Mouse (Mus musculus) frontal cortex, postnatal 36 days (tissue): ENCODE measurements at regions not wholly inside any gene's neighbourhood (a gene's known extent, or its start where the extent isn't known, plus 50 kb on each side); places are given as distances from the start of the nearest gene placed in this dataset.
A peak's percentile ranks its signal among the peaks of the same experiment; 100 is the strongest.

Experiments
- DNase-seq, 2 experiments: peaks; one replicate each; pipeline ENCODE4 v3.0.0; 2022; ENCODE audit warnings: low spot score in 2 of 2

GRCm38 (mm10) chr1:105079437-105079836 lies 277.1 kb downstream of the Rnf152 start:
- no peak for DNase-seq

GRCm38 (mm10) chr1:105075728-105076127 lies 280.8 kb downstream of the Rnf152 start:
- no peak for DNase-seq

- DNase-seq, result no peak
These were observed 282.2 kb downstream of the Rnf152 start for GRCm38 (mm10) chr1:105074326-105074725.

- no peak for DNase-seq
These were observed 285.7 kb downstream of the Rnf152 start for GRCm38 (mm10) chr1:105070661-105071455.

- peak; percentile 27 to 39 for DNase-seq
These were observed 288.6 kb downstream of the Rnf152 start for GRCm38 (mm10) chr1:105067902-105068301.

GRCm38 (mm10) chr1:105067049-105067795 lies 289.3 kb downstream of the Rnf152 start:
- DNase-seq, result no peak

GRCm38 (mm10) chr1:105050584-105051363 lies 282.4 kb downstream of the Cdh20 start:
- peak in 1 of 2 experiments; percentile 13 for DNase-seq
